Mouse (Mus musculus) neural tube, embryonic 13.5 days (tissue): ENCODE results near the gene Med26. TPM values are rescaled to one million over a fixed set of nuclear protein-coding genes. Genes with fewer than 3 reads are reported as not detected.

Experiments used
- ATAC-seq: fragments of 200-750 bp; cut with Nextera tagmentation; 2 replicates; pipeline ENCODE4 v1.8.0; 2017; ENCODE audit warnings: low read depth, mild to moderate bottlenecking, moderate TSS enrichment, moderate library complexity
- H3K27ac ChIP-seq: fragments of 300-500 bp; sonication (generic); replicated peaks from 2 replicates; pipeline ENCODE4 v1.5.1; 2015; ENCODE audit warnings: moderate library complexity, mild to moderate bottlenecking, inconsistent platforms
- H3K27me3 ChIP-seq: fragments of 300-500 bp; sonication (generic); 2 replicates; pipeline ENCODE4 v1.6.1; 2015; ENCODE audit warnings: mild to moderate bottlenecking, inconsistent platforms
- H3K36me3 ChIP-seq: fragments of 300-500 bp; sonication (generic); 2 replicates; pipeline ENCODE4 v1.6.1; 2015; ENCODE audit warnings: mild to moderate bottlenecking, inconsistent platforms
- H3K4me1 ChIP-seq: fragments of 300-500 bp; sonication (generic); replicated peaks from 2 replicates; pipeline ENCODE4 v1.6.1; 2015; ENCODE audit warnings: inconsistent platforms
- H3K4me2 ChIP-seq: fragments of 300-500 bp; sonication (generic); 2 replicates; pipeline ENCODE4 v1.6.1; 2015; ENCODE audit warnings: inconsistent platforms, mild to moderate bottlenecking, moderate library complexity
- H3K4me3 ChIP-seq: fragments of 300-500 bp; sonication (generic); 2 replicates; pipeline ENCODE4 v1.5.1; 2015; ENCODE audit warnings: mild to moderate bottlenecking, inconsistent platforms
- H3K9ac ChIP-seq: fragments of 300-500 bp; sonication (generic); 2 replicates; pipeline ENCODE4 v1.6.1; 2015; ENCODE audit warnings: moderate library complexity, mild to moderate bottlenecking, inconsistent platforms
- H3K9me3 ChIP-seq: fragments of 300-500 bp; sonication (generic); 2 replicates; pipeline ENCODE4 v1.6.1; 2016; ENCODE audit warnings: inconsistent platforms
- WGBS: fragments of 180-500 bp; shearing (Covaris S2); methylation state at CpG from one replicate; pipeline ENCODE4 v1.1.7; 2015; 5-methylcytosine and 5-hydroxymethylcytosine counted together
- polyA plus RNA-seq: library from polyadenylated mRNA; unstranded; fragments of >200 nt; fragmentation: Nextera tagmentation; extraction: Ambion mirVana; gene quantifications from 2 replicates; pipeline ENCODE4 v1.2.1, GENCODE M21; 2015

The Med26 gene
- polyA plus RNA-seq, 1 experiment from 2014 or later, result 13.1 TPM

DNA sequence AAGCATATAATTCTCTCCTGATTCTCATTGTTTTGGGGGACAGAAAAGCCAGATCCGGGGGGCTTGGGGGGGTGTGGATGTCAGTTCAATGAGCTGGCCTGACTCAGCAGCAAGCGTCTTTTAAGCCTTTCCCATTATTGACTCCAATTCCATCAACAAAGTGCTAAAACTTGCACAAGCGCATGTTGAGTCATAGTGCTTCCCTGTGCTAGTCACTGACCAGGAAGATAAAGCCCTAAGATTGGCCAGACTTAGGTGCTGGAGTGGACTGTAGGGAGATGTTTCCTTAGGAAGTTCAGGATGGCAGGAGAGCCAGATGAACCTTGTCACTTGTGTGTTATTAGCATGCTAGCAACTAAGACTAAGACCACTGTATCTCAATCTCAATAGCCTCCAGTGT lies 13.2 kb downstream of the Med26 start:
- no peaks in the 10 kb centered on the region for H3K27me3 ChIP-seq
- 0 out of 2 replicates have a peak, but pooled peaks cover 4% of the 10 kb centered on the region for H3K36me3 ChIP-seq
- H3K4me1 ChIP-seq, result no peaks in the 10 kb centered on the region
- no peak for ATAC-seq
- WGBS, result 98% methylated on average over 3 of the region's 3 CpGs
- H3K9me3 ChIP-seq, result no peaks in the 10 kb centered on the region
- no peak overlapping the region for H3K9ac ChIP-seq
- no peak overlapping the region for H3K27ac ChIP-seq
- no peak overlapping the region for H3K4me2 ChIP-seq
- no peak overlapping the region for H3K4me3 ChIP-seq

DNA sequence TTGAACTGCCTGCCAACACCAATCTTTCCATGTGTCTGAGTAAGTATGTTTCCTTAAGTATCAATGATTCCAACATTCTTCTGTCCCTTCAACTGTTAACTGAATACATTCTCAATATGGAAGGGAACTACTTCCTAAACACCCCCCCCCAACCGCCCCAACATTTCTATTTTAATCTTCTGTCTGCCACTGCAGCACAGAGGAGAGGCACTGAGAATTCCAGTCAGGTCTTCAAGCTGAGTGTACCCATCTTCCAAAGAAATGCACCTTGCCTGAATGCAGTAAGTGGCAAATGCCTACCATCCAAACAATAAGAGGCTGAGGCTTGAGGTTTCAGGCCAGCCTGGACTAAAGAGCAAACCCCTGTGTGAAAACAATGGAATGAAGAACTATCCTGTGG lies 16.0 kb downstream of the Med26 start:
- 100% methylated on average over 1 of the region's 1 CpGs for whole genome bisulfite sequencing
- Histone ChIP-seq H3K4me3 (no peak overlapping the region), H3K9me3 (no peaks in the 10 kb centered on the region), H3K4me1 (no peaks in the 10 kb centered on the region), H3K9ac (no peak overlapping the region), H3K36me3 (peaks cover 4% of the 10 kb centered on the region; the same call in 1 of the 2 replicates), H3K4me2 (no peak overlapping the region), H3K27me3 (no peaks in the 10 kb centered on the region), H3K27ac (no peak overlapping the region)
- ATAC-seq, result no peak

DNA sequence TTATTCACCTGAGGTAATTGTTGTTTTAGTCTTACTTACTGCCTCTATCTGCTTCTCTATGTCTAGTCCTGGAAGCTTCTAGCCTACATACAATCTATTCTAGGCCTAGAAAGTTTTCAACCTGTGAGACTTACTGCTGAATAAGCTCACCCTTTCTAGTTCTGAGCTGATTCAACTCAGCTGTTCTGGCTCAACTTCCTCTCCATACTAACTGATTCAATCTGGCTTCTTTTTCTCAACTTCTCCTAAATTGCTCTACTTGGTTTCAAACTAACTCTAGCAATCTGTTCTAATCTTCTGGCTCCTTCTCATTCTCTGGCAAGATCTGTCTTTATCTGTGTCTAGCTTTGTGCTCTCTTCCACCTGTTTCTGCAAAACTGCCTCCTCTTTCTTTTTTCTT lies 26.2 kb downstream of the Med26 start:
- no peak overlapping the region for H3K27ac ChIP-seq
- H3K4me2 ChIP-seq, result no peak overlapping the region
- H3K27me3 ChIP-seq, result no peaks in the 10 kb centered on the region
- H3K4me3 ChIP-seq, result no peak overlapping the region
- H3K9ac ChIP-seq, result no peak overlapping the region
- no peak for ATAC-seq
- 0 out of 2 replicates have a peak, but pooled peaks cover 6% of the 10 kb centered on the region for H3K4me1 ChIP-seq
- peaks cover 5% of the 10 kb centered on the region; the same call in 1 of the 2 replicates for H3K36me3 ChIP-seq
- no peaks in the 10 kb centered on the region for H3K9me3 ChIP-seq

DNA sequence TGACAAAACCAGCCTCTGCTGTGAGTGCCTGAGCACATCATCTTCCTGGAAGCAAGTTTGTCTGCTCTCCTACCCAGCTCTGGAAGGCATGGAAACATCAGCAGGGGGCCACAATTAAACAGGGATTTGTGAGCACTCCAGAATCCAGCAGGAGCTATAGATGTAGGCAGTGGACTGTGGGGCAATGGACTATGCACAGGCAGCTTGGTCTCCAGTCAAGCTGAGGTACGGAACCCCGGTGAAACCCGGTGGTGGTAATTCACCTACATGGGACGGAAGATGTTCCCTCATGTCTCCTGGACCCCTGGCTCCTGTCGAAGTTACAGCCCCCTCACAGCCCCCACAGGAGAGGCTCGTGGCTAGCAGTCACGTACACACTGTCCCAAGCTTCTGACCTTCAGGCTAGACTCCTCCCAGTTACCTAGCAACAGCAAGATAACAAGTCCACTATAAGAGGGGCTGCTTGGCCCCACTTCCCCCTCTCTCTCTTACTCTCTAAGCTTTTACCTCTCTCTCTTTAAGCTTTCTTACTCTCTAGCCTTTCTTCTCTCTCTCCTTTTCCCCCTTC lies 30.6 kb downstream of the Med26 start:
- WGBS, result 73% methylated on average over 7 of the region's 7 CpGs
- Histone ChIP-seq H3K27me3 (no peaks in the 10 kb centered on the region), H3K4me3 (no peak overlapping the region), H3K9me3 (no peaks in the 10 kb centered on the region), H3K36me3 (no peaks in the 10 kb centered on the region), H3K4me1 (0 out of 2 replicates have a peak, but pooled peaks cover 6% of the 10 kb centered on the region), H3K27ac (no peak overlapping the region), H3K4me2 (no peak overlapping the region), H3K9ac (no peak overlapping the region)
- no peak for ATAC-seq

DNA sequence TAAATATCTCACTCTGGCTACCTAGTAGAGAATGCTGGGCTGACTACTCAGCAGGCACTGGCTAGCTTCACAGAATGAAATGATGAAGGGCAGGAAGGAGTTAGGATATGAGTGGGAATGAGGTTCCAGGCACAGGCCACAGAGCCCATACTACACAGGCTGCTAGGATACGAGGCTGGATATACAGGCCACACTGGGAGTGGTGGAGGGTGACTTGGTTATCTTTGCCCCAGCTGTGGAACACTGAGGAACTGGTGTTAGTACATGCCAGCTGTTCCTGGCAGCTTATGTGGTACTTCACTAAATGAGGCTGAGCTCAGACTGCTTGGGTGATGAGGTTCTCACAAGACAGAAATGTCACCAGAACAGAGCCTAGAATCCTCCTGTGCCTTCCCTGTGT lies 34.9 kb downstream of the Med26 start:
- WGBS, result 86% methylated on average over 1 of the region's 1 CpGs
- Histone ChIP-seq H3K27me3 (no peaks in the 10 kb centered on the region), H3K4me3 (no peak overlapping the region), H3K9ac (no peak overlapping the region), H3K9me3 (no peaks in the 10 kb centered on the region), H3K27ac (no peak overlapping the region), H3K4me2 (no peak overlapping the region), H3K4me1 (0 out of 2 replicates have a peak, but pooled peaks cover 3% of the 10 kb centered on the region), H3K36me3 (no peaks in the 10 kb centered on the region)
- no peak for ATAC-seq

DNA sequence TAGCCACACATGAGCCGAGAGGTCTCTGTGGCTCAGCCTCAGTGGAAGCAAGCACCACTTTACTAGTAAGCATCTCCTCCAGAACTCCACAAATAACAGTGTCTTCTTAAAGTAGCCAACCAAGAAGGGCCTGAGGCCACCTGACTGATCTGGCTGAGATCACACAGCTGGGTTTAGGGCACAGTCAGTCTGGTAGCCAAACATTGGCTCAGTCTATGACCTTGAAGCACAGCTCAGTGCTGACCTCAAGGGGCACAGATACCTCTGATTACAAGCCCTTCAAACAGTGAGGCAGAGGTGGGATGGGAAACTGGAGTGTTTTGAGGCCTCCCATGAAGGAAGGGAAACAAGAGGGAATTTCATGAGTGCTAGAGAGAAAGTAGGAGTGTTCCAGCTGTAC lies 35.4 kb downstream of the Med26 start:
- H3K27me3 ChIP-seq, result no peaks in the 10 kb centered on the region
- no peak for ATAC-seq
- 94% methylated on average over 1 of the region's 1 CpGs for WGBS
- no peak overlapping the region for H3K9ac ChIP-seq
- no peak overlapping the region for H3K27ac ChIP-seq
- no peaks in the 10 kb centered on the region for H3K9me3 ChIP-seq
- no peaks in the 10 kb centered on the region for H3K4me1 ChIP-seq
- H3K4me3 ChIP-seq, result no peak overlapping the region
- H3K36me3 ChIP-seq, result no peaks in the 10 kb centered on the region
- no peak overlapping the region for H3K4me2 ChIP-seq

DNA sequence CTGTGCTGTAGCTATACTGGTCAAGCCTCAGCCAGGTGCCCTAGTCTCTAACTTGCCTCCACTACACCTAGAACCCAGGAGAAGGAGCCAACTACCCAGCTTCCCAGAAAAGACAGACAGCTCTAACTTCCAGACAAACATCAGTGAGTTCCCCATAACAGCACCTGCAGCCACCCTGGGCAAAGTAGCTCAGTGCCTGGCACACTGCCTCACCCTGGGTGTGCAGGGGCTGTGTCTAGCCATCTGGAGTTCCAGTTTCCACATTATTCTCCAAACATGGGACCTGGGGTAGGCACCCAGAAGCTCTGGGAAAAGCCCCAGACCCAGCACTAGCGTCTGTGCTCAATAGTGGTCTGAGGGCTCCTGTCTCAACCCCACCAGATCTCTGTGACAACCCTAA lies 40.6 kb downstream of the Med26 start:
- no peaks in the 10 kb centered on the region for H3K27me3 ChIP-seq
- no peak overlapping the region for H3K4me2 ChIP-seq
- no peaks in the 10 kb centered on the region for H3K9me3 ChIP-seq
- no peaks in the 10 kb centered on the region; the same call in none of the 2 replicates for H3K36me3 ChIP-seq
- H3K4me1 ChIP-seq, result peaks cover 11% of the 10 kb centered on the region; the same call in 1 of the 2 replicates
- WGBS, result 81% methylated on average over 1 of the region's 1 CpGs
- no peak for ATAC-seq
- H3K9ac ChIP-seq, result no peak overlapping the region
- no peak overlapping the region for H3K4me3 ChIP-seq
- H3K27ac ChIP-seq, result no peak overlapping the region

DNA sequence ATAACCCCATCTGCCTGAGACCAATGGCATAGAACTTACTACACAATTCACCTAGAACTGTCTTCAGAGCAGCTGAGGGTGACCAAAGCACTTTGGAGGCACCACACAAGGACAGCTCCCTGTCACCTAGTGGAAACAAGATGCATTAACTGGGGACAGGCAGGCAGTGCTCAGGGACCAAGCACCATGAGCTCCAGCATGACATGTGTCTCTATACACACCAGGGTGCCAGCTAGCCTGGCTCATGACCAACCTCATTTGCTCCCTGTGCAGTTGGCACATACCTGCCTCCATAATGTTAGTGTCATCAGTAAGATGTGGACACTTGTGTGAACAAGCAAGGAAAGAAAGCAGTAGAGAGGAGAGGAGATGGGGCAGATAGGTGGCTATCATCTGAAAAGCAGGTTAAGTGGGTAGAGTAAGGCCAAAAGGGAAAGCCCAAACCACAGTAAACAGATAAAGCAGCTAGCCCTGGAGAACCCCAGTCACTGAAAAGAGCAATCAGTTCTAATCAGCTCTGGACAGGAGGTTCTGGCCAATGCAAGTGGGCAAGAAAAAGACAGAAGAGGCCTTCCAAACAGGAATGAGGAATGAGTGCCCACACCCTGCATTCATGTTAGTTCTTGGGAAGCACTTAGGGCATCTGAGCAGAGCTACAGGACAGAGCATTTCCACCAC lies 43.3 kb downstream of the Med26 start:
- H3K9me3 ChIP-seq, result no peaks in the 10 kb centered on the region
- no peak overlapping the region for H3K9ac ChIP-seq
- H3K4me1 ChIP-seq, result peaks cover 11% of the 10 kb centered on the region; the same call in 1 of the 2 replicates
- no peak overlapping the region for H3K4me2 ChIP-seq
- H3K36me3 ChIP-seq, result no peaks in the 10 kb centered on the region; the same call in none of the 2 replicates
- H3K27me3 ChIP-seq, result no peaks in the 10 kb centered on the region
- no peak overlapping the region for H3K27ac ChIP-seq
- no peak overlapping the region for H3K4me3 ChIP-seq
- ATAC-seq, result no peak

DNA sequence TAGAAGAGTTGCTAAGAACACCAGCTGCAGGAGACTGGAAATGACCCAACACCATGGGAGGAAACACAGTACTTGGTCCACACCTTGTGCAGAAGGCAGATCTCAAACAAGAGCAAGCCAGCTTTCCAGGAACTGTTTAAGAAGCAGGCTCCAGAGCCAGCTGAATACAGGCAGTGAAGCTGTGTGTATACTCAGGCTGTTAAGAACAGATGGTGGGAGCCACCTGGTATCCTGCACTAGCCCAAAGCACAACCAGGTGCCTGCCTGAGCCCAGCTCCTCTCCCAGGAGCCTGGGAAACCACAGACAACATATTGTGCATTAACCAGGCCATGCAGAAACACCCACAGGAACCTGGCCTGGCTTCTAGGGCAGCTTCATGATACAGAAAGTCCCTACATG lies 43.9 kb downstream of the Med26 start:
- no peak overlapping the region for H3K4me3 ChIP-seq
- H3K36me3 ChIP-seq, result no peaks in the 10 kb centered on the region; the same call in none of the 2 replicates
- no peak for ATAC-seq
- no peak overlapping the region for H3K4me2 ChIP-seq
- H3K4me1 ChIP-seq, result peaks cover 11% of the 10 kb centered on the region; the same call in 1 of the 2 replicates
- H3K9me3 ChIP-seq, result no peaks in the 10 kb centered on the region
- no peak overlapping the region for H3K27ac ChIP-seq
- H3K9ac ChIP-seq, result no peak overlapping the region
- H3K27me3 ChIP-seq, result no peaks in the 10 kb centered on the region

DNA sequence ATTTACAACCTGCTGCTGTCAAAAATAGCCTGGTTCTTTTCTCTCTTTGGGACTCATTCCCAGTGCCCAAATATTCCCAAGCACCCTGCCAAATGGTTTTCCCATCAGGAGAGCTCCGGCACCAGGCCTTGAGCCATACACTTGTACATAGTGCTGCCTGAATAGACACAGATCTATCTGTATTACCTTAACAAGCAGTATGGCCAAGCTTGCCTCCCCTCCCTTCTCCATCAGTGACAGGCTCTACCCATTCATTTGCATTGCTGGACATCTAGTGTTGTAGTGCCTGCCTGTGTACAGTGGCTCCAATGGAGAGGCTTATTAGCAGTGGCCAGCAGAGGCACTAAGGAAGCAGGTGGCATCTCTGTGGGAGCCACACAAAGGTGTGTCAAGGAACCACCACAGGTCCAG lies 47.5 kb downstream of the Med26 start:
- Histone ChIP-seq H3K4me1 (peaks cover 12% of the 10 kb centered on the region; the same call in 1 of the 2 replicates), H3K27ac (no peak overlapping the region), H3K36me3 (peaks cover 14% of the 10 kb centered on the region), H3K9me3 (no peaks in the 10 kb centered on the region), H3K27me3 (no peaks in the 10 kb centered on the region), H3K4me3 (no peak overlapping the region), H3K4me2 (no peak overlapping the region), H3K9ac (no peak overlapping the region)
- 94% methylated on average over 1 of the region's 1 CpGs for WGBS
- ATAC-seq, result no peak

DNA sequence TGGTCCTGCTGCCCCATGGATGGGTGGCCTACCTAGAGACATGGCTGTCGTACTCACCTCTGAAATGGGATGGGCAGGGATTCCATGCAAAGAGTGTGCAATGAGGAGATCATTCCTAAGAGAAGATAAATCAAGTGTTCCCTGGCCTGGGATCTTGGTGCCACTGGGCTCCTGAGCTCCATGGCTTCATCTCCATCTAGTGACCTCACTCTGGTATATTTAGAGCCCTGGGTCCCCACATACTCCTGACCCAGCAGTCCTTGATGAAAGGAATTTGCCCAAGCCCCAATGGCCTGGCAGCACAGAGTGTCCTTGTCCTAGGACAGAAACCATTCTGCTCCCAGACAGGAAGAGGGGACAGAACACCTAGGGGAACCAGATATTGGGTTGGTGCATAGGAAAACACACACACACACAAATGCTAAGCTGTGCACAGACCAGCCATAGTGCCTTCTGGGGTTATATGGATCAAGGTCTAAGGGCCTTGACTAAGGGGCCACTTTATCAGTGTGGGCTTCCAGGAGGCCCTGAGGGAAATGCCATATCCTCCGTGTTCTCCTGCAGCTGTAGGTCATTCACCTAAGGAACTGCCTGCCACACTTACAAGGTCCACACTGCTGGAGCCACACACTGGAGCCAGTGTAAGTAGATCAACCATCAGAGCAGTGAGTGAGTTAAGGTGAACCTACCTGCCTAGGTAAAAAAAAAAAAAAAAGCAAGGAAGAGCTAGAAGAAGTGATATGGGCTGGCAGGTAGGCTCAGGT lies 48.4 kb downstream of the Med26 start:
- Histone ChIP-seq H3K27ac (no peak overlapping the region), H3K4me2 (no peak overlapping the region), H3K9ac (no peak overlapping the region), H3K4me1 (peaks cover 12% of the 10 kb centered on the region), H3K36me3 (peaks cover 22% of the 10 kb centered on the region), H3K27me3 (no peaks in the 10 kb centered on the region), H3K9me3 (no peaks in the 10 kb centered on the region), H3K4me3 (no peak overlapping the region)
- 95% methylated on average over 2 of the region's 2 CpGs for WGBS
- ATAC-seq, result no peak

DNA sequence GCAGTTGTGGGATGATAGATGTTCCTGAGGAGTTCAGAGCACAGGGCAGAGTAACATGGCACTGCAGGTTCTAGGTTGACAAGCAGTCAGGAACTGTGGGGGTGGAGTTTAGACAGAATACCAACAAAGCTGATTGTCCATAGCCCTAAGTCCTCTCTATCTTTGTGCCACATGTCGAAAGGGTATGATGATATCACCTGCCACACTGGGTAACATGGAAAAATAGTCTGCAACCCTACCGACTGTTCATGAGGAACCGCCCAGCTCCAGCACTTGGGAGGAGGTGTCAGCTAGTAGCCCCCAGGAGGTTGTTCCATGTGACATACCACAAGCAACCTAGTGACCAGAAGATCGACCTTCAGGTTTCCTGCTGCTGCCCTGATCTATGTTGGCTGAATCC lies 49.5 kb downstream of the Med26 start:
- H3K27me3 ChIP-seq, result no peaks in the 10 kb centered on the region
- ATAC-seq, result no peak
- peaks cover 30% of the 10 kb centered on the region for H3K36me3 ChIP-seq
- H3K27ac ChIP-seq, result no peak overlapping the region
- no peaks in the 10 kb centered on the region for H3K9me3 ChIP-seq
- no peak overlapping the region for H3K9ac ChIP-seq
- peaks cover 22% of the 10 kb centered on the region for H3K4me1 ChIP-seq
- H3K4me2 ChIP-seq, result no peak overlapping the region
- no peak overlapping the region for H3K4me3 ChIP-seq
- WGBS, result 93% methylated on average over 4 of the region's 4 CpGs
